Mouse (Mus musculus) embryonic facial prominence, embryonic 12.5 days (tissue): ENCODE data around the gene Gna15. TPM values are rescaled to one million over a fixed set of nuclear protein-coding genes. Genes with fewer than 3 reads are reported as not detected.

ENCODE experiments used
- ATAC-seq: fragments of 200-750 bp; cut with Nextera tagmentation; 2 replicates; pipeline ENCODE4 v1.8.0; 2017; ENCODE audit not compliant: insufficient number of reproducible peaks, insufficient read depth, low FRiP score, low TSS enrichment
- H3K27ac ChIP-seq: fragments of 300-500 bp; sonication (generic); 2 replicates; pipeline ENCODE4 v1.5.1; 2016; ENCODE audit warnings: mild to moderate bottlenecking
- H3K27me3 ChIP-seq: fragments of 300-500 bp; sonication (generic); 2 replicates; pipeline ENCODE4 v1.6.1; 2016; ENCODE audit warnings: mild to moderate bottlenecking, moderate library complexity
- H3K36me3 ChIP-seq: fragments of 300-500 bp; sonication (generic); 2 replicates; pipeline ENCODE4 v1.6.1; 2016; ENCODE audit warnings: mild to moderate bottlenecking
- H3K4me1 ChIP-seq: fragments of 300-500 bp; sonication (generic); 2 replicates; pipeline ENCODE4 v1.6.1; 2016
- H3K4me2 ChIP-seq: fragments of 300-500 bp; sonication (generic); replicated peaks from 2 replicates; pipeline ENCODE4 v1.6.1; 2016; ENCODE audit warnings: mild to moderate bottlenecking, moderate library complexity
- H3K4me3 ChIP-seq: fragments of 300-500 bp; sonication (generic); 2 replicates; pipeline ENCODE4 v1.5.1; 2016; ENCODE audit warnings: mild to moderate bottlenecking
- H3K9ac ChIP-seq: fragments of 300-500 bp; sonication (generic); 2 replicates; pipeline ENCODE4 v1.6.1; 2016; ENCODE audit warnings: mild to moderate bottlenecking, moderate library complexity
- H3K9me3 ChIP-seq: fragments of 300-500 bp; sonication (generic); 2 replicates; pipeline ENCODE4 v1.6.1; 2016; ENCODE audit warnings: mild to moderate bottlenecking, moderate library complexity
- WGBS: fragments of 180-500 bp; shearing (Covaris S2); methylation state at CpG from one replicate; pipeline ENCODE4 v1.1.7; 2016; 5-methylcytosine and 5-hydroxymethylcytosine counted together
- polyA plus RNA-seq: library from polyadenylated mRNA; unstranded; fragments of >200 nt; fragmentation: Nextera tagmentation; extraction: Ambion mirVana; gene quantifications from 2 replicates; pipeline ENCODE4 v1.2.1, GENCODE M21; 2016

Gna15 gene
- polyA plus RNA-seq, 1 experiment from 2014 or later: 0.86 TPM

DNA sequence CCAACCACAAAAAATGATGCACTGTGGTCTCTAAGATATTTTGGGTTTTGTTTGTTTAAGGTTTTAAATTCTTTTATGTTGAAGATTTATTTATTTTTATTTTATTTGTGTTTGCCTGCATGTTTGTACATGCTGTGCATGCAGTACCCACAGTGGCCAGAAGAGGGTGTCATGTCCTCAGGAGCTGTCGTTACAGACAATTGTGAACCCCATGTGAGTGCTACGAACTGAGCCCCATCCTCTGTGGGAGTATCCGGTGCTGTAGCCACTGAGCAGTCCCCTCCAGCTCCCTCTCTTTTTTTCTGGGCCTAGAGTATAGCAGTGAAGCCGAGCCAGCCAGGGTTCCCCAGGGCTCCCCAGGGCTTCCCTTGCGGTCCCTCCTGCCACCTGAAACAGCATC is 29.2 kb upstream of the Gna15 start:
- Histone ChIP-seq H3K27ac (no peak overlapping the region), H3K36me3 (no peaks in the 10 kb centered on the region), H3K27me3 (no peaks in the 10 kb centered on the region), H3K4me1 (peaks cover 4% of the 10 kb centered on the region; the same call in 1 of the 2 replicates), H3K9me3 (no peaks in the 10 kb centered on the region), H3K4me3 (no peak overlapping the region), H3K4me2 (no peak overlapping the region), H3K9ac (no peak overlapping the region)
- no peak for ATAC-seq
- WGBS: 89% methylated on average over 5 of the region's 5 CpGs

DNA sequence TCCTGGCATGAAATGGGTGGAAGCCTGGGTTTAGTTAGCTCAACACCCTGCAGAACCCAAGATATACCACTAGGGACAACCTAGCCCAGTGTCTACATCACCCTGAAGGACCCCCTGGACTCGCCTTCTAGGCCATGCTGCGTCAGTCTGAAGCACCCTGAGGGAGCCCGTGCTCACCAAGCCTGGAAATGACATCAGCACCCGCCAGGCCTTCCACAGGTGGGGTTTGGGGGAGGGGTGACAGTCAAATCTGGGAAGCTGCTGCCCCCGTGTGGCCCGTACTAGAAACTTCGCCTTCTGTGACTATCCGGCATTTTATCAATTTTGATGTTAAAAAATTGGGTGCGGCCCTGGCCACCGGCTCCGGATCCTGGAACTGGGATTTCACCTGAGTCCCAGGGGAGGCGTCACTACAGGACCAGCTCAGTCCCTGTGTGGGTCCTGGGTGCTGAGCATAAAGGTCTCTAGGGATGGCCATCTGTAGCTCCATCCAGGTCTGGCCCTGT is 27.6 kb upstream of the Gna15 start:
- Histone ChIP-seq H3K4me2 (no peak overlapping the region), H3K9ac (no peak overlapping the region), H3K27me3 (no peaks in the 10 kb centered on the region), H3K4me3 (no peak overlapping the region), H3K4me1 (peaks cover 4% of the 10 kb centered on the region; the same call in 1 of the 2 replicates), H3K9me3 (no peaks in the 10 kb centered on the region), H3K36me3 (no peaks in the 10 kb centered on the region), H3K27ac (0 out of 2 replicates have a peak overlapping the region, but pooled peaks have one; percentile 12)
- ATAC-seq: peak; percentile 78; the same call in 1 of the 2 replicates
- WGBS: 5% methylated on average over 12 of the region's 12 CpGs

DNA sequence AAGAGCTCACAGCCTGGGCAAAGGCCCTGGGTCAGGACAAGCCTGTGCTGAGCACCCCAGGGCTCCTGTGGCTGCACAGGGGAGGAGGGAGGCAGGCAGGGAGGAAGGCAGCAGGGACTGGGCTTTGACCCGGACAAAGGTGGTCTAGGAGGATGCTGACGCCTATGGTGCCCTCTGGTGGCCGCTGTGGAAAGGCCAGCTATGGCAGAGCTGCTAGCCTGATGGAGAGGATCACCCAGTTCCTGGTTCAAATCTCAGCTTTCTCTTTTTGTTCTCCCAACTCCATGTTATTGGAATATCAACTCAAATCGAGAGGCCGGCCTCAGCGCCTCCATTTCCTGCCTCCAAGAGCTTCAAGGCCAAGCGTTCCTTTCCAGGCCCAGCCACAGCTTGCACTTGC is 26.2 kb upstream of the Gna15 start:
- H3K9me3 ChIP-seq: no peaks in the 10 kb centered on the region
- no peak overlapping the region for H3K4me3 ChIP-seq
- H3K9ac ChIP-seq: no peak overlapping the region
- ATAC-seq: no peak
- no peaks in the 10 kb centered on the region for H3K27me3 ChIP-seq
- no peaks in the 10 kb centered on the region for H3K36me3 ChIP-seq
- WGBS: 10% methylated on average over 7 of the region's 7 CpGs
- peaks cover 4% of the 10 kb centered on the region; the same call in 1 of the 2 replicates for H3K4me1 ChIP-seq
- no peak overlapping the region for H3K27ac ChIP-seq
- H3K4me2 ChIP-seq: no peak overlapping the region

GRCm38 (mm10) chr10:81548944-81549343 is 24.9 kb upstream of the Gna15 start:
- Histone ChIP-seq H3K4me3 (no peak overlapping the region), H3K9ac (no peak overlapping the region), H3K27me3 (no peaks in the 10 kb centered on the region), H3K9me3 (no peaks in the 10 kb centered on the region), H3K4me2 (no peak overlapping the region), H3K4me1 (peaks cover 8% of the 10 kb centered on the region), H3K36me3 (no peaks in the 10 kb centered on the region), H3K27ac (no peak overlapping the region)
- ATAC-seq: no peak
- 63% methylated on average over 5 of the region's 5 CpGs for WGBS

GRCm38 (mm10) chr10:81546788-81547571 is 23.0 kb upstream of the Gna15 start:
- Histone ChIP-seq H3K27me3 (no peaks in the 10 kb centered on the region), H3K9ac (0 out of 2 replicates have a peak overlapping the region, but pooled peaks have one; percentile 29), H3K4me2 (no peak overlapping the region; the same call in 1 of the 2 replicates), H3K27ac (no peak overlapping the region), H3K4me3 (no peak overlapping the region), H3K9me3 (no peaks in the 10 kb centered on the region), H3K4me1 (peaks cover 24% of the 10 kb centered on the region), H3K36me3 (0 out of 2 replicates have a peak, but pooled peaks cover 6% of the 10 kb centered on the region)
- no peak for ATAC-seq
- 90% methylated on average over 13 of the region's 13 CpGs for WGBS

DNA sequence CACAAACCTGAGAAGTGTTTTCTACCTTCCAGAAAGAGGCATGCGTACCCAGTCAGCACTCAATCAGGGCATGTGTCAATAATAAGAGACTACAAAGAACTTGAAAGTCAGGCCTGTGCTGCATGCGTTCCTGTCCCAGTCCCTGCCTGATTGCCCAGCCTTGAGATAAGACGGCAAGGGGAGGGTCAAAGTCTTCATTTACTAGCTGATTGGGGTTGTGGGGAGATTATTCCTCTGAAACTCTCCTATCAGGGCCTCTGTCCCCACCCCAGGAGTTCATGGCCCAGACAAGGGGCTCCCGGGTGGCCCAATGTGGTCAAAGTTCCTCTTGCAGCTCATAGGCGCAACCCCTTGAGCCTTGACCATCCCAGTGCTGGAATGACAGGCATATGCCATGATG is 22.3 kb upstream of the Gna15 start:
- ATAC-seq: no peak
- 85% methylated on average over 5 of the region's 5 CpGs for WGBS
- H3K27ac ChIP-seq: no peak overlapping the region

DNA sequence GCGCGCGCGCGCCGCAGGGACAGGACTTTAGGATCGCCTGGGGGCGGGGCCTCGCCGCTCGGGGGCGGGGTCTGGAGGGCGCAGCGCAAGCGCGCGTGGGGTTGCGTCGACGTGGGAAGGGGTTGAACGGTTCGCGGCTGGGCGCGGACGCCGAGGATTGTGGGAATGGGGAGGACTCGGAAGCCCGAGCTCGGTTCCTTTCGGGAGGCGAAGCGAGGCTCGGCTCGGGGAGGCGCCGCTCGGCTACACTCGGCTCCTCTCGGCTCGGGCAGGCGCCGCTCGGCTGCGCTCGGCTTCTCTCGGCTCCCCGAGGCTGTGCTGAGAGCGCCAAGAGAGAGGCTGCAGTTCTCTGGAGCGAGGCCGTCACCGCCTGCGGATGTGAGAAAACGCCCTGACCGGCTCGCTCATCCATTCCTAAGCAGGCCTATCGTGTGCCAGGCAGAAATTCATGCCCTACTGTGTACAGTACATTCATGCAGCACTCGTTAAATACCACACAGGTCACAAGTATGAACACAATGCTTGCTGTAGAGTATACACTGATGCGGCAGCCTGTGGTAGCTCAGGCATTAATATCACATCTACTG is 21.2 kb upstream of the Gna15 start, which contains the start of gene Gna11:
Gene Gna11 (minus strand): TSS at position 30 of the 587 bp plus-strand sequence.
- Histone ChIP-seq H3K9ac (peak within 1 kb of the TSS; percentile 96), H3K4me3 (peak within 1 kb of the TSS; percentile 96), H3K4me1 (peaks cover 23% of the 10 kb centered on the region), H3K27ac (peak within 1 kb of the TSS; percentile 84), H3K4me2 (peak within 1 kb of the TSS; percentile 97), H3K27me3 (no peaks in the 10 kb centered on the region), H3K36me3 (peaks cover 6% of the 10 kb centered on the region; the same call in 1 of the 2 replicates), H3K9me3 (no peaks in the 10 kb centered on the region)
- ATAC-seq: peak; percentile 95
- under 1% methylated on average over 59 of the region's 59 CpGs for WGBS

More for the DNA sequence above, 22.3 kb upstream of the Gna15 start:
- Histone ChIP-seq H3K4me2 (no peak overlapping the region), H3K9ac (no peak overlapping the region), H3K4me3 (no peak overlapping the region), H3K4me1 (peaks cover 21% of the 10 kb centered on the region), H3K36me3 (0 out of 2 replicates have a peak, but pooled peaks cover 6% of the 10 kb centered on the region), H3K9me3 (no peaks in the 10 kb centered on the region), H3K27me3 (no peaks in the 10 kb centered on the region)

GRCm38 (mm10) chr10:81544296-81545160 is 20.5 kb upstream of the Gna15 start:
- H3K9me3 ChIP-seq: no peaks in the 10 kb centered on the region
- H3K36me3 ChIP-seq: peaks cover 14% of the 10 kb centered on the region; the same call in 1 of the 2 replicates
- H3K4me3 ChIP-seq: peak overlapping the region; percentile 96
- peak overlapping the region; percentile 97 for H3K4me2 ChIP-seq
- under 1% methylated on average over 89 of the region's 93 CpGs for WGBS
- peaks cover 23% of the 10 kb centered on the region for H3K4me1 ChIP-seq
- H3K27ac ChIP-seq: peak overlapping the region; percentile 84
- no peak for ATAC-seq
- peak overlapping the region; percentile 96 for H3K9ac ChIP-seq
- no peaks in the 10 kb centered on the region for H3K27me3 ChIP-seq

DNA sequence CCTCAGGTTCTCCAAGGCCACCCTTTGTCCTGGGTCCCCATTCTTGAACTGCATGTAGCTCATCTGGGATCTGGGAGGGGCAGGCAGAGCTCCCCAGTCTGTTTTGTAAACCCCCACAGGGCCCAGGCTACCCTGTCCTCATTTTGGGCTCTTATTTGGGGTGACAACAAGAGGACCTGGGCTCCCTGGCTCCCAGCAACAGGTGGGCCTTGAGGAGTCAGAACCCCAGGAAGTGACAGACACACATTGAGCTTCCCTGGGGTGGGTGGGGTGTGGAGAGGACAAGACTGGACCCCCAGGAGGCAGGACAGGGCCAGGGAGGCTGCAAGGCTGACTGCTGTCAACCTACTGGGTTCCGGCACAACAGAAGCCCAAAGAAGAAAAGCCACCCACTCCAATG is 19.6 kb upstream of the Gna15 start:
- Histone ChIP-seq H3K4me3 (peak overlapping the region; percentile 96), H3K4me1 (peaks cover 23% of the 10 kb centered on the region), H3K27ac (no peak overlapping the region), H3K9me3 (no peaks in the 10 kb centered on the region), H3K4me2 (peak overlapping the region; percentile 97), H3K27me3 (no peaks in the 10 kb centered on the region), H3K9ac (peak overlapping the region; percentile 96), H3K36me3 (peaks cover 23% of the 10 kb centered on the region)
- no peak for ATAC-seq
- 76% methylated on average over 1 of the region's 1 CpGs for WGBS

DNA sequence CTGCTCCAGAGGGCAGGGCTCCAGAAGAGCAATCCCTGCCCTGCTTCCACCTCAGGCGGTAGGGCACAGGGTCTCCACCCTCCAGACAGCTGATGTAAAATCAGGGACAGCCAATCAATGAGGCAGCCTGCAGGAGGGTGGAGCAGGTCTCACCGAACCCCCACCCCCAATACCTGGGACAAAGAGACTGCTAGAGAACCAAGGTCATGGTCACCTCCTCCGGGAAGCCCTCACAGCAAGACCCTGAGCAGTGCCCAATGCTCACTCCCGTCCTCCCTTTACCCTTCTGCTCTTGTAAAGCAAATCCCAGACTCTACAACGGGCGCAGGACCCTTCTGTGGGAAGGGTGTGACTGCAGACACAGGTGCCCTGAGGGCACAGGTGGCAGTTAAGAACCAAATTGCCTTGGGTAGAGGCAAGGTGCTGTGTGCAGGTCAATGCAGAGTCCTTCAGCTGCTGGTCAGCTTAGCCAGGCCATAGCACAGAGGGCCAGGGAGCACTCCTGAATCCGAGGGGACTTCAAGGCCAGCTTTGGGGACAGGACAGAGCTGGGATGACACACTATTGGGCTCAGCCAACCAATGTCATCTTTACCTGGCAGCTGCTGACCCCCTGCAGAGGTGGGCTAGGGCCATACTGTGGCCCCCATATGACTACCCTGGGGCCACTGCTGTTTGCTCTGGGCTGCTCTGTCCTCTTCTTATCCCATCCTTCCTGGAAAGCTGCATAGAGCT is 18.9 kb upstream of the Gna15 start:
- Histone ChIP-seq H3K27ac (no peak overlapping the region), H3K4me2 (peak overlapping the region; percentile 97), H3K4me3 (peak overlapping the region; percentile 96), H3K9me3 (no peaks in the 10 kb centered on the region), H3K4me1 (peaks cover 23% of the 10 kb centered on the region), H3K9ac (peak overlapping the region; percentile 96), H3K36me3 (peaks cover 26% of the 10 kb centered on the region), H3K27me3 (no peaks in the 10 kb centered on the region)
- no peak for ATAC-seq
- 72% methylated on average over 7 of the region's 7 CpGs for WGBS
